Mouse (Mus musculus): Measurements from ENCODE around the gene Ankzf1. TPM values are rescaled to one million over a fixed set of nuclear protein-coding genes. Genes with fewer than 3 reads are reported as not detected.

Ankzf1 gene
- polyA plus RNA-seq, 1 experiment from 2014 or later, result 18.2 TPM

- Histone ChIP-seq H3K4me1 (ENCODE audit: control insufficient read depth, insufficient read depth, low read length) (no peaks in the 10 kb centered on the region), H3K4me2 (ENCODE audit: low read depth) (peak within 1 kb of the TSS; percentile 69), H3K27me3 (ENCODE audit: control insufficient read depth, insufficient read depth, low read length) (no peaks in the 10 kb centered on the region), H3K27ac (ENCODE audit: low read depth, low read length) (peak within 1 kb of the TSS; percentile 76), H3K9me3 (ENCODE audit: control insufficient read depth, low read length) (no peaks in the 10 kb centered on the region), H3K9ac (ENCODE audit: low read length) (peak within 1 kb of the TSS; percentile 61), H3K4me3 (ENCODE audit: low read depth, low read length) (peak within 1 kb of the TSS; percentile 51), H3K36me3 (ENCODE audit: control insufficient read depth, insufficient read depth, low read length) (no peaks in the 10 kb centered on the region)
- peak; percentile 81 for ATAC-seq (ENCODE audit: insufficient read depth, low FRiP score, low TSS enrichment)
- peak; percentile 77 for DNase-seq (ENCODE audit: low spot score)
- under 1% methylated on average over 49 of the region's 64 CpGs for WGBS
These were observed 44.4 kb downstream of the Ankzf1 start, which contains the start of gene Dnajb2 for GRCm38 (mm10) chr1:75236117-75237050. Dnajb2 (plus strand) TSS chr1:75236406.

GRCm38 (mm10) chr1:75239591-75239990, 47.6 kb downstream of the Ankzf1 start:
- Histone ChIP-seq H3K27ac (ENCODE audit: low read depth, low read length) (no peak overlapping the region), H3K27me3 (ENCODE audit: control insufficient read depth, insufficient read depth, low read length) (no peaks in the 10 kb centered on the region), H3K36me3 (ENCODE audit: control insufficient read depth, insufficient read depth, low read length) (no peaks in the 10 kb centered on the region), H3K9ac (ENCODE audit: low read length) (no peak overlapping the region), H3K4me2 (ENCODE audit: low read depth) (no peak overlapping the region), H3K4me3 (ENCODE audit: low read depth, low read length) (no peak overlapping the region), H3K4me1 (ENCODE audit: control insufficient read depth, insufficient read depth, low read length) (no peaks in the 10 kb centered on the region), H3K9me3 (ENCODE audit: control insufficient read depth, low read length) (no peaks in the 10 kb centered on the region)
- WGBS, result 86% methylated on average over 10 of the region's 10 CpGs
- DNase-seq (ENCODE audit: low spot score) (no peak), ATAC-seq (ENCODE audit: insufficient read depth, low FRiP score, low TSS enrichment) (no peak)

GRCm38 (mm10) chr1:75243411-75243810, 51.5 kb downstream of the Ankzf1 start:
- Histone ChIP-seq H3K27me3 (ENCODE audit: control insufficient read depth, insufficient read depth, low read length) (no peaks in the 10 kb centered on the region), H3K36me3 (ENCODE audit: control insufficient read depth, insufficient read depth, low read length) (no peaks in the 10 kb centered on the region), H3K27ac (ENCODE audit: low read depth, low read length) (no peak overlapping the region), H3K4me3 (ENCODE audit: low read depth, low read length) (no peak overlapping the region), H3K9me3 (ENCODE audit: control insufficient read depth, low read length) (no peaks in the 10 kb centered on the region), H3K9ac (ENCODE audit: low read length) (no peak overlapping the region), H3K4me1 (ENCODE audit: control insufficient read depth, insufficient read depth, low read length) (no peaks in the 10 kb centered on the region), H3K4me2 (ENCODE audit: low read depth) (no peak overlapping the region)
- WGBS, result 92% methylated on average over 14 of the region's 14 CpGs
- no peak for DNase-seq (ENCODE audit: low spot score)
- no peak for ATAC-seq (ENCODE audit: insufficient read depth, low FRiP score, low TSS enrichment)

DNA sequence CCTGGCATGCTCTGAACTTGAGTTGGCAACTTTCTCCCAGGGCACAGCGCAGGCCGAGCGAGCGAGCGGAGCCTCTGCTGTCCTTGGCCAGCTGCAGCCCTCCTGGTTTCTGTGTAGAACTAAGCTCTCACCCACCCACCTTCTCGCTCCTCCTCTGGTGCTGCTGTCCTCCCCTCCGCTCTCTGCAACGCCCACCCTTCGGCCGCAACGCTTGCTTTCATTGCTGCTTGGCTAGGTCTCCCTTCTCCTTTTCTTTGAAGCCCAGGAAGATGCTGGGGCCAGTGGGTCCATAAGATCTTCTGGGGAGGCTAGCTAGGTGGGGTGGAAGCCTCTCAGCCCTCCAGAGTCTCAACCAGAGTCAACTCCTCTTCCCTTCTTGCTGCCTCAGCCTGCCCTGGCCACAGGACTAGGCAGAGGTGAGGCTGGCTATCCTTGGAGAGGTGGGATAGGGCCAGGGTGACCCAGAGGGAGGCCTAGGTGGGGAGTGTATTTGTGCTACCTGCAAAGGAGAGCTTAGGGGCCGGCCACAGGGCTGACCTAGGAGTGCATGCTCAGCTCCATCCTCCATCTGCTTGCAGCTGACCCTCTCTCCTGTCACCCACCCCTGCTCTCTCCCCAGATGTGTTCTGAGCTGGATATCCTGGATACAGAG, 52.4 kb downstream of the Ankzf1 start:
- 0 out of 2 replicates have a peak, but pooled peaks have one; percentile 11 for ATAC-seq (ENCODE audit: insufficient read depth, low FRiP score, low TSS enrichment)
- Histone ChIP-seq H3K9ac (ENCODE audit: low read length) (no peak overlapping the region), H3K36me3 (ENCODE audit: control insufficient read depth, insufficient read depth, low read length) (no peaks in the 10 kb centered on the region), H3K9me3 (ENCODE audit: control insufficient read depth, low read length) (no peaks in the 10 kb centered on the region), H3K4me3 (ENCODE audit: low read depth, low read length) (no peak overlapping the region), H3K4me1 (ENCODE audit: control insufficient read depth, insufficient read depth, low read length) (no peaks in the 10 kb centered on the region), H3K27ac (ENCODE audit: low read depth, low read length) (no peak overlapping the region), H3K27me3 (ENCODE audit: control insufficient read depth, insufficient read depth, low read length) (no peaks in the 10 kb centered on the region), H3K4me2 (ENCODE audit: low read depth) (no peak overlapping the region)
- WGBS, result 84% methylated on average over 12 of the region's 12 CpGs
- DNase-seq (ENCODE audit: low spot score), result no peak

GRCm38 (mm10) chr1:75244836-75245235, 52.9 kb downstream of the Ankzf1 start:
- Histone ChIP-seq H3K4me1 (ENCODE audit: control insufficient read depth, insufficient read depth, low read length) (no peaks in the 10 kb centered on the region), H3K4me3 (ENCODE audit: low read depth, low read length) (no peak overlapping the region), H3K9me3 (ENCODE audit: control insufficient read depth, low read length) (no peaks in the 10 kb centered on the region), H3K27me3 (ENCODE audit: control insufficient read depth, insufficient read depth, low read length) (no peaks in the 10 kb centered on the region), H3K36me3 (ENCODE audit: control insufficient read depth, insufficient read depth, low read length) (no peaks in the 10 kb centered on the region), H3K4me2 (ENCODE audit: low read depth) (no peak overlapping the region), H3K9ac (ENCODE audit: low read length) (no peak overlapping the region), H3K27ac (ENCODE audit: low read depth, low read length) (no peak overlapping the region)
- 14% methylated on average over 4 of the region's 4 CpGs for WGBS
- peak; percentile 62 for DNase-seq (ENCODE audit: low spot score)
- ATAC-seq (ENCODE audit: insufficient read depth, low FRiP score, low TSS enrichment), result peak; percentile 46; the same call in 1 of the 2 replicates

DNA sequence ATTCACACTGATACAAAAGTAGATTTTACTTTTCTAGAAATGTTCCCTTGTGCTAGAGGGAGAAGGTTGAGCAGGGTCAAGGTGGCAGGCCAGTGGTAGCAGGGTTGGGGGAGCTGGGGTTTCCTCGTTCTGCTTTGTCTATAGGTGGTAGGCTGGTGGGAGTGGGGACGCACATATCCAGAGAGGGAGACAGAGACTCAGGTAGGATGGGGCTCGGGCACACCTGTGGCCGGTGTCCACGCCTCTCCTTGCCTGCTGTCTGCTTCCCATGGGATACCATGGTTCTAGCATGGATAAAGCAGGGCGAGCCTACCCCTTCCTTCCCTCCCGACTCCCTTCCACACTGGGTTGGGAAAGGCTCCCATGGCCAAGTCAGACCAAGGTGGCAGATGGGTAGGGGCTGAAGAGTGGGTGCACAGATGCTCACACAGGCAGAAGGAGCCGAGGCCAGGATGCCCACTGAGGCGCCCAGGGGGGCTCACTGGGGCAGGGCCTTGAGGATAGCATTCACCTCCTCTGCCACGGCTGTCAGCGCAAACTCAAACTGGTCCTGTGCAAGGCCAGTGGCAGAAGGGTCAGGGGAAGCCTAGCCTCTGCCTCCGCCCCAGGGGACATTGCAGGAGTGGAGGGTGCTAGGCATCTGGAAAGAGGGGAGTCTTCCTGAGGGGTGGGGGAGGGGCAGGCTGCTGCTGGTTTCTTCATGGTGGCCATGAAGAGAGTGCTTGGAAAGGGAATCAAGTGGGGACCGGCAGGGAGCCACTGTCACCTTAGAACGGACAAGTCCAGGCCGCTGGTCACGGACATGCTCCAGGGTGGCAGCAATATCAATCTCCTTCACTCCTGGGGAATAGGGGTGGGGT, 55.4 kb downstream of the Ankzf1 start:
- Histone ChIP-seq H3K27me3 (ENCODE audit: control insufficient read depth, insufficient read depth, low read length) (no peaks in the 10 kb centered on the region), H3K4me1 (ENCODE audit: control insufficient read depth, insufficient read depth, low read length) (peaks cover 2% of the 10 kb centered on the region; the same call in 1 of the 2 replicates), H3K9me3 (ENCODE audit: control insufficient read depth, low read length) (no peaks in the 10 kb centered on the region), H3K4me3 (ENCODE audit: low read depth, low read length) (no peak overlapping the region), H3K4me2 (ENCODE audit: low read depth) (no peak overlapping the region), H3K27ac (ENCODE audit: low read depth, low read length) (no peak overlapping the region), H3K36me3 (ENCODE audit: control insufficient read depth, insufficient read depth, low read length) (no peaks in the 10 kb centered on the region), H3K9ac (ENCODE audit: low read length) (no peak overlapping the region)
- 83% methylated on average over 16 of the region's 16 CpGs for WGBS
- ATAC-seq (ENCODE audit: insufficient read depth, low FRiP score, low TSS enrichment) (no peak), DNase-seq (ENCODE audit: low spot score) (no peak)

DNA sequence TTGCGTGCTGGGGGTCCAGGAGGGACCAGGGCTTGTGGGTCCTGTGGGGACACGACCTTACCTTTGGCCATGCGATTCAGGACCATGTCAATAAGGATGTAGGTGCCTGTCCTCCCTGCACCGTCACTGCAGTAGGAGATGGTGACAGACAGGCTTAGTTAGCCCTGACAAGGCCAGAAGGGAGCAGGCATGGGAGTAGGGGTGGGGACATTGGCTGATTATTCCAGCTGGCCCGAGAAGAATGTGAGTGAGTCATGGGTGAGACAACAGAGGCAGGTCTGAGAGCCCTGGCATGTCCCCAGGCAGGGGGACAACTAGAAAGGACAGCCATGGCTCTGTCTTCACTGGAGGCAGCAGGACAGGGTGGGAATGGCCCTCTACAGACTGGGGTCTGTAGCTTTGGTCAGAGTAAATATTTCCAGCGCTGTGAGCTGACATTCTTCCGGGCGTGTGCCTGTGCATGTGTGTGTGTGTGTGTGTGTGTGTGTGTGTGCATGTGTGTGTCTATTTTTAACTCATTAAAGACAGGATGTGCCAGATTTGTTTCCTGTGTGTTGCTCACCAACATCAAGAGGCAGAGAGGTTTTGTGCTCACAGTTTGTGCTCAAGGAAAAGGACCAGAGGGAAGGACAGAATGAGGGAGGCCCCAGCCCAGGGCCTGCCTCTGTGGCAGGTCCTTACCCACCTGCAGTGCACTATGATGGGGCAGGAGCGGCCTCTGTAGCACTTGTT, 56.3 kb downstream of the Ankzf1 start:
- Histone ChIP-seq H3K36me3 (ENCODE audit: control insufficient read depth, insufficient read depth, low read length) (no peaks in the 10 kb centered on the region), H3K27ac (ENCODE audit: low read depth, low read length) (no peak overlapping the region), H3K9me3 (ENCODE audit: control insufficient read depth, low read length) (no peaks in the 10 kb centered on the region), H3K27me3 (ENCODE audit: control insufficient read depth, insufficient read depth, low read length) (no peaks in the 10 kb centered on the region), H3K4me2 (ENCODE audit: low read depth) (no peak overlapping the region), H3K4me1 (ENCODE audit: control insufficient read depth, insufficient read depth, low read length) (peaks cover 2% of the 10 kb centered on the region; the same call in 1 of the 2 replicates), H3K4me3 (ENCODE audit: low read depth, low read length) (no peak overlapping the region), H3K9ac (ENCODE audit: low read length) (no peak overlapping the region)
- no peak for ATAC-seq (ENCODE audit: insufficient read depth, low FRiP score, low TSS enrichment)
- WGBS, result 60% methylated on average over 9 of the region's 9 CpGs
- no peak for DNase-seq (ENCODE audit: low spot score)

All from neural tube, embryonic 11.5 days (tissue).